Mouse (Mus musculus) embryonic facial prominence, embryonic 14.5 days (tissue): Measurements from ENCODE around the gene Rpl38. TPM values are rescaled to one million over a fixed set of nuclear protein-coding genes. Genes with fewer than 3 reads are reported as not detected.

Experiments used
- ATAC-seq: fragments of 200-750 bp; cut with Nextera tagmentation; 2 replicates; pipeline ENCODE4 v1.8.0; 2017; ENCODE audit warnings: low read depth, moderate number of reproducible peaks, moderate TSS enrichment
- DNase-seq: peaks from one replicate; pipeline ENCODE4 v3.0.0-alpha.2; 2015; ENCODE audit warnings: low spot score
- H3K27ac ChIP-seq: fragments of 300-500 bp; sonication (generic); replicated peaks from 2 replicates; pipeline ENCODE4 v1.5.1; 2014; ENCODE audit warnings: low read depth, mild to moderate bottlenecking, low read length, moderate library complexity
- H3K27me3 ChIP-seq: fragments of 300-500 bp; sonication (generic); replicated peaks from 2 replicates; pipeline ENCODE4 v1.6.1; 2014; ENCODE audit warnings: low read length; ENCODE audit not compliant: control insufficient read depth, insufficient read depth
- H3K36me3 ChIP-seq: fragments of 300-500 bp; sonication (generic); 2 replicates; pipeline ENCODE4 v1.6.1; 2014; ENCODE audit warnings: low read length, mixed read lengths; ENCODE audit not compliant: control insufficient read depth, insufficient read depth
- H3K4me1 ChIP-seq: fragments of 300-500 bp; sonication (generic); 2 replicates; pipeline ENCODE4 v1.6.1; 2014; ENCODE audit warnings: antibody characterized with exemption, low read length; ENCODE audit not compliant: control insufficient read depth, insufficient read depth
- H3K4me2 ChIP-seq: fragments of 300-500 bp; sonication (generic); 2 replicates; pipeline ENCODE4 v1.6.1; 2014; ENCODE audit warnings: low read depth, mild to moderate bottlenecking, low read length, moderate library complexity, mixed read lengths
- H3K4me3 ChIP-seq: fragments of 300-500 bp; sonication (generic); 2 replicates; pipeline ENCODE4 v1.5.1; 2014; ENCODE audit warnings: low read depth, mild to moderate bottlenecking, low read length
- H3K9ac ChIP-seq: fragments of 300-500 bp; sonication (generic); 2 replicates; pipeline ENCODE4 v1.6.1; 2014; ENCODE audit warnings: low read depth, mild to moderate bottlenecking, low read length, moderate library complexity, mixed read lengths
- H3K9me3 ChIP-seq: fragments of 300-500 bp; sonication (generic); 2 replicates; pipeline ENCODE4 v1.6.1; 2016; ENCODE audit warnings: low read length; ENCODE audit not compliant: control insufficient read depth
- WGBS: fragments of 180-500 bp; shearing (Covaris S2); extraction: QIAGEN DNeasy Blood & Tissue Kit; methylation state at CpG from one replicate; pipeline ENCODE4 v1.1.7; 2014; 5-methylcytosine and 5-hydroxymethylcytosine counted together
- polyA plus RNA-seq: library from polyadenylated mRNA; unstranded; fragments of >200 nt; fragmentation: Nextera tagmentation; extraction: Ambion mirVana; gene quantifications from 2 replicates; pipeline ENCODE4 v1.2.1, GENCODE M21; 2014

Rpl38 gene
- polyA plus RNA-seq, 1 experiment from 2014 or later, result 1,191 TPM

GRCm38 (mm10) chr11:114676896-114677530, 8.7 kb downstream of the Rpl38 start:
- Histone ChIP-seq H3K4me3 (peak overlapping the region; percentile 72), H3K4me1 (peaks cover 19% of the 10 kb centered on the region), H3K9ac (peak overlapping the region; percentile 78), H3K27ac (0 out of 2 replicates have a peak overlapping the region, but pooled peaks have one; percentile 12), H3K4me2 (peak overlapping the region; percentile 96), H3K9me3 (no peaks in the 10 kb centered on the region), H3K27me3 (no peaks in the 10 kb centered on the region), H3K36me3 (peaks cover 22% of the 10 kb centered on the region)
- DNase-seq, result peak; percentile 81
- ATAC-seq, result 0 out of 2 replicates have a peak, but pooled peaks have one; percentile 1
- WGBS, result 57% methylated on average over 3 of the region's 9 CpGs

GRCm38 (mm10) chr11:114679582-114679981, 11.3 kb downstream of the Rpl38 start:
- ATAC-seq (no peak), DNase-seq (peak; percentile 35)
- 61% methylated on average over 8 of the region's 8 CpGs for WGBS
- H3K4me2 ChIP-seq, result no peak overlapping the region
- no peak overlapping the region for H3K27ac ChIP-seq
- no peak overlapping the region for H3K4me3 ChIP-seq
- H3K4me1 ChIP-seq, result peaks cover 19% of the 10 kb centered on the region
- no peak overlapping the region for H3K9ac ChIP-seq
- no peaks in the 10 kb centered on the region for H3K36me3 ChIP-seq
- no peaks in the 10 kb centered on the region for H3K9me3 ChIP-seq
- H3K27me3 ChIP-seq, result no peaks in the 10 kb centered on the region

GRCm38 (mm10) chr11:114680291-114680690, 12.0 kb downstream of the Rpl38 start:
- H3K4me1 ChIP-seq, result peaks cover 21% of the 10 kb centered on the region
- no peak overlapping the region for H3K27ac ChIP-seq
- H3K27me3 ChIP-seq, result no peaks in the 10 kb centered on the region
- WGBS, result 57% methylated on average over 10 of the region's 10 CpGs
- no peaks in the 10 kb centered on the region for H3K9me3 ChIP-seq
- DNase-seq (peak; percentile 22), ATAC-seq (no peak)
- H3K9ac ChIP-seq, result no peak overlapping the region
- no peak overlapping the region for H3K4me3 ChIP-seq
- H3K4me2 ChIP-seq, result no peak overlapping the region
- no peaks in the 10 kb centered on the region for H3K36me3 ChIP-seq

- ATAC-seq, result no peak
- 49% methylated on average over 5 of the region's 5 CpGs for WGBS
- Histone ChIP-seq H3K9ac (no peak overlapping the region), H3K4me2 (no peak overlapping the region), H3K36me3 (no peaks in the 10 kb centered on the region), H3K4me1 (peaks cover 21% of the 10 kb centered on the region), H3K4me3 (no peak overlapping the region), H3K27me3 (no peaks in the 10 kb centered on the region), H3K27ac (no peak overlapping the region), H3K9me3 (no peaks in the 10 kb centered on the region)
- no peak for DNase-seq
These were observed 12.7 kb downstream of the Rpl38 start for GRCm38 (mm10) chr11:114681054-114681453.

GRCm38 (mm10) chr11:114682321-114682900, 14.1 kb downstream of the Rpl38 start:
- no peak for DNase-seq
- no peak for ATAC-seq
- no peak overlapping the region for H3K4me3 ChIP-seq
- no peak overlapping the region for H3K27ac ChIP-seq
- peaks cover 13% of the 10 kb centered on the region for H3K4me1 ChIP-seq
- H3K9ac ChIP-seq, result no peak overlapping the region
- no peak overlapping the region for H3K4me2 ChIP-seq
- WGBS, result 93% methylated on average over 13 of the region's 13 CpGs
- no peaks in the 10 kb centered on the region for H3K27me3 ChIP-seq
- H3K36me3 ChIP-seq, result no peaks in the 10 kb centered on the region
- no peaks in the 10 kb centered on the region for H3K9me3 ChIP-seq

GRCm38 (mm10) chr11:114683029-114683721, 14.9 kb downstream of the Rpl38 start:
- no peak overlapping the region for H3K27ac ChIP-seq
- H3K36me3 ChIP-seq, result no peaks in the 10 kb centered on the region
- no peak overlapping the region for H3K9ac ChIP-seq
- no peaks in the 10 kb centered on the region for H3K9me3 ChIP-seq
- H3K4me2 ChIP-seq, result no peak overlapping the region
- H3K27me3 ChIP-seq, result no peaks in the 10 kb centered on the region
- ATAC-seq, result no peak
- H3K4me3 ChIP-seq, result no peak overlapping the region
- WGBS, result 83% methylated on average over 10 of the region's 10 CpGs
- DNase-seq, result no peak
- peaks cover 18% of the 10 kb centered on the region for H3K4me1 ChIP-seq

GRCm38 (mm10) chr11:114683722-114684621, 15.6 kb downstream of the Rpl38 start:
- H3K4me1 ChIP-seq, result peaks cover 19% of the 10 kb centered on the region
- DNase-seq (no peak), ATAC-seq (no peak)
- no peak overlapping the region for H3K4me2 ChIP-seq
- WGBS, result 74% methylated on average over 20 of the region's 20 CpGs
- H3K27me3 ChIP-seq, result no peaks in the 10 kb centered on the region
- no peak overlapping the region for H3K27ac ChIP-seq
- no peak overlapping the region for H3K4me3 ChIP-seq
- no peak overlapping the region for H3K9ac ChIP-seq
- no peaks in the 10 kb centered on the region for H3K9me3 ChIP-seq
- H3K36me3 ChIP-seq, result no peaks in the 10 kb centered on the region

GRCm38 (mm10) chr11:114684627-114685373, 16.5 kb downstream of the Rpl38 start:
- Histone ChIP-seq H3K27ac (no peak overlapping the region), H3K36me3 (no peaks in the 10 kb centered on the region), H3K4me1 (peaks cover 12% of the 10 kb centered on the region), H3K9me3 (no peaks in the 10 kb centered on the region), H3K4me3 (no peak overlapping the region), H3K27me3 (no peaks in the 10 kb centered on the region), H3K9ac (no peak overlapping the region), H3K4me2 (no peak overlapping the region)
- WGBS, result 52% methylated on average over 12 of the region's 14 CpGs
- peak; percentile 35 for DNase-seq
- ATAC-seq, result no peak
